Mouse (Mus musculus) thymus, adult 18-20 months (tissue): ENCODE measurements around the gene Mgea5.

Experiments used
- DNase-seq, 2 experiments: peaks; one replicate each; pipeline ENCODE4 v3.0.0; 2022; ENCODE audit warnings: mixed read lengths in 2 of 2

Gene Mgea5

DNA sequence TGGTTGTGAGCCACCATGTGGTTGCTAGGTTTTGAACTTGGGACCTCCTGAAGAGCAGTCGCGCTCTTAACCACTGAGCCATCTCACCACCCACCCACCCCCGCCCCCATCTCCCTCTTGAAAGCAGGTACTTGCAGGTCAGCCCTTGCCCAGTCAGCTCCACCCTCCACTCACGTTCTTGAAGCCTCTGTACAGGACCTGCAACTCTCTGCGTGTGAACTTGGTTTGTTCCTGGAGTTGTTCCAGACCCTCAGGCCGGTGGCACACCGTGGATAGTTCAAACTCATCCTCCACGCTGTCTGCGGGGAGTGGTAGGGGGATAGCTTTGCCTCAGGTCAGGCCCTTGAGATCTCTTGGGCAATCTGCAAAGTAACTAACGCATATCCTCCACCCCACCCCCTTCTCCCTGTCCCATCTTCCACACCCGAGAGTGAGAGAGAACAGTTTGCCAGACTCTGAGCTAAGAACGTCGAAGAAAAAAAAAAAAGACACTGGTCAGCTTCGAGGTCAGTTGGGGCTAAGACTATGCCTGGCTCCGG lies 11.8 kb upstream of the Mgea5 start:
- no peak for DNase-seq

DNA sequence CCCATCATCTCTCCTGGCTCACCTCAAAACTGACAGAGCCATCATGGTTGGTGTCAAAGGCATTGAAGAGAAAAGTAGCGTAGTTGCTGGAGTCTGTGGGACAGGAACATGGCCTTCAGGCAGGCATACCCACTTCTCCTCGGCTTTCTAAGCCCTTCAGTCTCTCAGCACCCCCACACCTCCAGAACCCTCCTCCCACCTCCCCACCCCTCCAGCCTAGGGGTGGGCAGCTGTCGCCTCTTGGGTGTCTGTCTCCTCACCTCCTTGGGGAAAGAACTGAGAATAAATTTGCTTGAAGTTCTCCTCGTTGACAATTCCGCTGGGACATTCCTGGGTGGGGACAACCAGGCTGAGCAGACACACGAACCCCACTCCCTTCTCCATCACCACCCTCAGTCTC lies 11.1 kb upstream of the Mgea5 start:
- no peak for DNase-seq

DNA sequence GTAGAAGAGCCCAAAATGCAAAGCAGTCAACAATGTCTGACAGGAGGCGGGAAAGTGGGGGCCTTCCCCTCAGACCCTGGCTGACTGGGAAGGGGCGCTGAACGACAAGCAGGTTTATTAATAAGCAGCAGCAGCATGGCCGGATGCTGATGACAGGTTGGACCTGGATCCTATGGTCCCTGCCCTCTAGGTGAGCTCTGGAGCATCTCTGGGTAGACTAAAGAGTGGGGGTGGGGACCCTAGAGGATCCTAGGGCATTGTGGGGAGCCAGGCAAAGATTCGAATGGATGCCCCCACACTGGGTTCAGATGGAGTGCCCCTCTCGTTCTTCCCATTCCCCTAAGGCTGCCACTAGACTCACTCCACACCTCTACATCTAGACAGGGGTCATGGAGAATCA lies 8.8 kb upstream of the Mgea5 start:
- DNase-seq: no peak

DNA sequence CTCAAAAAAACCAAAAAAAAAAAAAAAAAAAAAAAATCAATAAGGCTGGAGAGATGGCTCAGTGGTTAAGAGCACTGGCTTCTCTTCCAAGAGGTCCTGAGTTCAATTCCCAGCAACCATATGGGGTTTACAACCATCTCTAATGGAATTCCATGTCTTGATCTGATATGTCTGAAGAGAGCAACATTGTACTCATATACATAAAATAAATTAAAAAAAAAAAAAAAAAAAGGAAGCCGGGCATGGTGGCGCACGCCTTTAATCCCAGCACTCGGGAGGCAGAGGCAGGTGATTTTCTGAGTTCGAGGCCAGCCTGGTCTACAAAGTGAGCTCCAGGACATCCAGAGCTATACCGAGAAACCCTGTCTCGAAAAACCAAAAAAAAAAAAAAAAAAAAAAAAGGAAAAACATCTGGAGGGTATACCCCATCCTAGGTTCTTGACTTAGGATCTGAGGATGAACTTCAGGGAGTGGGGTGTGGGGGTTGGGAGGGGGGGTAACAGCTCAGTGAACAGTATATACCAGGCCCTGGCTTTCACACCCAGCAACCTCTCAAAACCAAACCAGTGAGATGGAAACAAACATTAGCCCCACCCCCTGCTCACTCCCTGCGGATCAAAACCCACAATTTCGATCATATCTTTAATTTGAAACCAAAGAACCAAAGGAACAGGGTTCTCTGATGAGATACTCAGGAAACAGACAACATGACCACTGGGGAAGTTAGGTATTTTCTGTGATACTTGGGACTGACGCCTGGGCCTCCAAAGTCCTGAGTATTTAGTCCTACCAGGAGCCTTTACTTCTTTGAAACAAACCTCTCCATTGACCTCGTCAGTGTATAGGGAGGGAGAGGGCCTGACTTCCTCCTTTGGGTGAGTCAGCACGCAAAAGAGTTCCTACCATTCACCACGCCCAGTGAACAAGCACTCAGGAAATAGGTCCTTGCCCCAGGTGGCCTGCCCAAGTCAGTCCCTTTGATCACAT lies 6.5 kb upstream of the Mgea5 start:
- DNase-seq: no peak

DNA sequence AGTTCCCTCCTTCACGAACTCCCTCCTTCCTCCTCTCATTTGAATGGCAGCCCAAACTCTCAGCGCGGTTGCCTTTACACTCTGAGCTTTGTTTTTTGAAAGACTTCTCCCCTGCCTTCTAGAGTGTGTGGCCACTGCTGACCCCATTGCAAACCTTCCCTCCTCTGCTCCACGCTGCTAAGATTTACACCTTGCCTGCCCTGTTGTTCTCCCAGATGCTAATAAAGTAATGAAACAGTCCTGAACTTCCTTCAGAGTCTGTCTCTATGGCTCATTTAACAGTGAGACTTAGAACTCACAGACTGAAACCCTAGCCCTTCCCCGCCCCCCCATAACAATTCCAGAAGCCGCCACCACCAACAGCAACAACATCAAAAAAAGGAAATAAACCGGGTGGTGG lies 5.7 kb upstream of the Mgea5 start:
- no peak for DNase-seq

DNA sequence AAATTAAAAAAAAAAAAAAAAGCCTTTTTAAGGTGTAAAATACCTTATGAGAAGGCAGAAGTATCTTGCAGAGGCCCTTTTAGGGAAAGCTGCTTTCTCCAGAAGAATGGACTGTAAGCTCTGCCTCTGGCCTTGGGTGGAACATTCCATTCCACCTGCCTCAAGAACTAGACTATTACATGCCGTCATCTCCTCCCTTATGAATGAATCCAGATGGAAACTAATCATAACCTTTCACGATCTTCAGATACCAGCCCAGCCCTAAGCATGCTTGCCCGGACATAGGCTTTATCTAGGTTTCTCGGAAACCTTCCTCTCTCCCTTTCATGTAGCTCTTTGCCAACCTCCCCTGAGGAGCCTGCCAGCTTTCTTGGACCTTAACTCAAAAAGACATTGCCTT lies 4.7 kb upstream of the Mgea5 start:
- no peak for DNase-seq

DNA sequence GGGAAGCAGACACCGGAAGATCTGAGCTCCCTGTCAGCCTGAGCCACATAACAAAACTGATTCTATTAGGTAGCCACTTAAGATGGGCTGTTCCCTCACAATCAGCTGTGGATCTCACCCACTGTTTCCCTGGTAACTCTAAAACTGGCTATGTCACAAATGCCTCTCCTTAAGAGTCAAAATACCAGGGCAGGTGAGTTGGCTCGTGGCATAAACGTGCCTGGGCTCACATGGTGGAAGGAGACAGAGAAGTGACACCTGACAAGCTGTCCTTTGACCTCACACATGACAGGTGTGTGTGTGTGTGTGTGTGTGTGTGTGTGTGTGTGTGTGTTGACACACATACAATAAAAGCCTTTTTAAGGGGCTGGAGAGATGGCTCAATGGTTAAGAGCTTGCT lies 3.8 kb upstream of the Mgea5 start:
- DNase-seq: no peak

DNA sequence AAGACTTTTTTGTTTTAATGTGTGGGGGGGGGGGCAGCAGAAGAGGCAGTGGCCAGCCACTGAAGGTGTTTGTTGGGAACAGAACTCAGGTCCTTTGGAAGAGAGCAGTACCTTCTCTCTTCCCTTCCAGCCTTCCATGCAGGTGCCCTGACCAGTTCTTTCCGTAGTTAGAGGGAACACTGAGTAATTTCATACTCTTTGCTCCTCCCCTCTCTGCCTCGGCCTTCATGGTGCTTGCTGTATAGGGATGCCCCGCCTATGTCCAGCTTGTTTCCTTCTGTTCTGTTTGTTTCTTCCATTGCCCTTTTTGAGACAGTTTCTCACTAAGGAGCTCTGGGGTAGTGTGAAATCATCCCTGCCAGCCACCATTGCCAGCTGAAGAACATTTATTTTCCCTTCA lies 1.8 kb upstream of the Mgea5 start:
- DNase-seq: no peak

DNA sequence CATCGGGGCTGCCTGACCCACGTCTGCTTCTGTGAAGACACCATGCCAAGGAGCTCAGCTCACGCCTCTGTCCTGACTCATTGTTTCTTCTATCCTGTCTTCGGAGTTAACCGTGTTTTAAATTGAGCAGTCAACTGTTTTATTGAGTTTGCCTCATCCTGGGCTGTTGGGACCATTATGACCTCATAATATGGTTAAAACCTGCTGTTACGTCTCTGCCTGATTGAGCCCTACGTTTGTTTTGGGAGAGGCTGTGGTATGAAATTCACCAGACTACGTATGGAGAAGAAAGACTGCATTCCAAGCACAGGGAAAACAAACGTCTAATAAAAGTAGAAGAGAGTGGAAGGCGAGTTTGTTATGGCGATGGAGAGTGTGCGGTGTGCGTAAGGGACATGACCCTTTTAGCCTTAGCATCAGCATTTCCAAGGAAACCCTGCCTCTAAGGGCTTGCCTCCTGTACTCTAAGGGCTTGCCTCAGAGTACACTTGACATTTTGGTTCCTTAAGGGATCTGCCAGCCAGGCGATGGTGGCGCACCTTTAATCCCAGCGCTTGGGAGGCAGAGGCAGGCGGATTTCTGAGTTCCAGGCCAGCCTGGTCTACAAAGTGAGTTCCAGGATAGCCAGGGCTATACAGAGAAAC lies 418 bp upstream of the Mgea5 start:
- DNase-seq: peak in 1 of 2 experiments; percentile 29

DNA sequence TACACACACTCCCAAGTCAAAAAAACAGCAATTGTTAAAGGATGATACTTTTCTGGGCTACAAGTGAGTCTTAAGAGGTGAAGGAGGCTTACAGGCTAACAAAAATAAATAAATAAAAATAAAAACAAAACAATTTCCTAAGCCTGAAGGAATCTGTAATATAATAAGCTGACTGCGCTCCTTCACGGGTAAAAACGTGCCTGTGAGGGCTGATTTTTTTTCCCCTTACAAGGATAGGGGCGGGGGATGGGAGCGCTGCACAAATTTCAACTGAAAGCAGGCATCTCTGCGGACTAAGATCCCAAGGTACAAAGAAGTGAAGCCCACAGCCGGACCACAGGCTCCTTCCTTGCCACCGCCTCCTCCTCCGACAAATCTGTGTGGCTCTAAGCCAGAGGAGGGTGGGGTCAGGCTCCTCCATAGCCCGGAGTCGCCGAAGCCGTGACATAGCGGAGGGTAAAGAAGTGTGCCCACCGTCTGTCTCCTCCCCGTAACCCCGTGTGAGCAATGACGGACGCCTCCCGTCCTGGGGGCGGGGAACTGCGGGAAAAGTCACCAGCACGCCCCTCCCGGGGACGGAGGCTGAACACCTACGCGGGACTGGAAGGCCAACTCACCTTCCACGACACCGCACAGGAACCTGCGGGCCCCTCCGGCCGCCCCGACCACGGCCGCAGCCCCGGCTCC lies 1.2 kb downstream of the Mgea5 start:
- peak; percentile 68 to 74 for DNase-seq

DNA sequence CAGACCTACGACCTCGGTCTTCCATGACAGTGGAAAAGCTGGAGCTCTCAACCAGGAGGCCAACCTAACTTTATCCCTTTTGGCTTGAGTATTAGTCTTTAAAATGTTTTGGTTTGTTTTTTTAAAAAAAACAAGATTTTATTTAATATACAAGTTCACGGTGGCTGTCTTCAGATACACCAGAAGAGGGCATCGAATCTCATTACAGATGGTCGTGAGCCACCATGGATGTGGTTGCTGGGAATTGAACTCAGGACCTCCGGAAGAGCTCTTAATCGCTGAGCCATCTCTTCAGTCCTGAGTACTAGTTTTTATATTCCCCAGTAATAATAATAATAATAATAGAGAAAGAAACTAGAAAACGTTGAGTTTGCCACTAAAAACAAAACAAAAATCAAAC lies 2.0 kb downstream of the Mgea5 start:
- DNase-seq: no peak

DNA sequence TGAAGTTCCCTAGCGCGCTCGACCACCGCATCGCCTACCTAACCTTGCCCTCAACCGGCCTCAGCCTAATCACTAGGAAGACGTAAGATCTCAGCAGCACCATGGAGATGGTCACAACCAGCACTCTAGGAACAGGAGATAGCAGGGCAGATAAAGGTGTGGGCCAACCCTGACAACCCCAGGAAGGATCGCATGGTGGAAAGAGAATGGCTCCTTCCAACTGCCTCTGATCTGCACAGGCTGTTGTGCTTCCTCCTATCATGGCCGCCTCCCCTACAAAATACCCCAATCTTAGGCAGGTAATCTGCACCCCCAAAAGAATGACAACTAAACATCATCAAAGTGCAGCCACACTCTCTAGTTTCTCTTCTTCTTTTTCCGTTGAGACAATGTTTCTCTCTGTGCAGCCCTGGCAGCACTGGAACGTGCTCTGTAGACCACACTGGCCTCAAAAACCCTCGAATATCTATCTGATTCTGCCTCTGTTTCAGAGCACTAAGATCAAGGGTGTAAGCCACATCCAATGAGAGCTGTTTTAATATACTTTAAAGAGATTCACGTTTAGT lies 3.2 kb downstream of the Mgea5 start:
- no peak for DNase-seq

DNA sequence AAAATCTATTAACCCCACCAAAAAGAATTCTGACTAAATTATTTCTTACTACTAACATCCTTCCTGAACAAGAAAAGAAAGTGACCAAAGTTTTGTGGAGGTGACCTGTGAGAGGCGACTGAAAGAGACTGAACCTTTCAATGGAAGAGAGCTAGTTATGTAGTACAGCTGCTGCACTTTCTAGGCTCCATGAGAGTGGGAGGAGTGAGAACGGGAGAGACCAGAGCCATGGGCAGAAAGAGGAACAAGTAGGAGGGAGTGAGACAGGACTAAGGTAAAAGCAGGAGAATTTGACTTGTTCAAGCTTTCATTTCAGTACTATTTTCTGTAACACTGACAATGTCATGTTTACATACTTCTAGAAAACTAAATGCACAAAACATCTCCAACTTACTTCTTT lies 8.2 kb downstream of the Mgea5 start:
- DNase-seq: no peak

DNA sequence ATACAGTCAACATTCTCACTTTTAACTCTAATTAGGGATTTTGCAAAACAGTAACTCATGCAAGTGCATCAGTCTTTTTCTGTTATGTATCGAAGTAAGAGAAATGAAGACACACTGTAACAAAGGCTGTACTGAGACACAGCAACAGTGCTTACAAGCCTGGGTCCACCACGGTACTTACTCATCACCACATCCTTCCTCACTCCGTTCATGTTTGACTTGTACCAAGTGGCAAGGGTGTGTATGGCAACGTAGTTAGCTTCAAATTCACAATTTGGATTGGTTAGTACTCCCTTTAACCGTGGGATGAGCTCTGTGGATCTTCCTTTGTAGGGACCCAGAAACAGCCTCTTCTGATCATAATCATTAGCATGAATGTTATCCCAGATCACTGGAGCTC lies 12.1 kb downstream of the Mgea5 start:
- no peak for DNase-seq

DNA sequence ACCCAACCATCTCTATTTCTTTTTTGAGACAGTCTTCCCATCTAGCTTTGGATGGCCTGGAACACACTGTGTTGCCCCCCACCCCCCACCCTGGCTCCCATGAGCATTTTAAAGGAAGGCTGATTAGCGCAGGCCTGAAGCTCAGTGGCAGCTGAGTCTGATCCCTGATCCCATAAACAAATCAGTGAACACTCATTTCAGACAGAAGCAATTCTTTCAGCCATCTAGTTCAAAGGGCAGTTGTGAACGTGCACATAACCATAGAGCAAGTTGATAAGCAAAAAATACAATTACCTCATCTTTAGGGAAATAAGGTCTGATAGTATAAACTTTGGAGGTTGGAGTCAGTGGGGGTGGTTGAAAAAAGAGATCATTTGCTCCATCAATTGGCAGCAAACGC lies 22.8 kb downstream of the Mgea5 start:
- no peak for DNase-seq

DNA sequence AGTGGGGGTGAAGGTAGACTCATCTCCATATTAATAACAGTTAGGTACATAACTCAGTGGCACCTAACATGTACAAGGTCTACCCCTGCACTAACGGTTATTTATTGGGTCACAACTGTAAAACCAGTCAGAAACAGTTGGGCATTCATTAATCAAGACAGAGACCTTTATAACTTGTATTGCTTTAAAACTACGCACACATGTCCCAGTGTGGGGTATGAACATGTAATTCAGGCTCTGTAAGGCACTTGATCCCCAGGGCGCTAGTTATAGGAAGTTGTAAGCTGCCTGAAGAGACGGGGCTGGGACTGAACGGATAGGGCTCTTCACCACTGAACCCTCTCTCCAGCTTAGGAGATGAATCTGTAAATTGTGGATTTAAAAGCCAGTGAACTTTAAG lies 25.0 kb downstream of the Mgea5 start:
- no peak for DNase-seq

DNA sequence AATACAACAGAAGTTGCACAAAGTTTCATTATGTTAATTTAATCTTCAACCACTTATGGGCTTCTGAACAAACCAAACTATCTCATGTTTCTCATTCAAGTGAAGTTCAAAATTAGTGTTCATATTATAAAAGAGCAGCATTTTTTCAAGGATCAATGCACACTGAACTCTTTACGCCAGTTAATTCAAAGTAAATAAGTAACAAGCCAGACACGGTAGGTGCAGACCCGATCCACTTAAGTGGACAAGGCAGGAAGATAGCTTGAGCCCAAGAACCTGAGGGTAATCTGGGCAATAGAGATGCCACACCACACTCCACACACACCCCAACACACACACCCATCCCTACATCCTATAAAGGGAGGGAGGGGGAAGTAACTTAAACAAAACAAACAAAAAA lies 30.1 kb downstream of the Mgea5 start:
- DNase-seq: no peak

DNA sequence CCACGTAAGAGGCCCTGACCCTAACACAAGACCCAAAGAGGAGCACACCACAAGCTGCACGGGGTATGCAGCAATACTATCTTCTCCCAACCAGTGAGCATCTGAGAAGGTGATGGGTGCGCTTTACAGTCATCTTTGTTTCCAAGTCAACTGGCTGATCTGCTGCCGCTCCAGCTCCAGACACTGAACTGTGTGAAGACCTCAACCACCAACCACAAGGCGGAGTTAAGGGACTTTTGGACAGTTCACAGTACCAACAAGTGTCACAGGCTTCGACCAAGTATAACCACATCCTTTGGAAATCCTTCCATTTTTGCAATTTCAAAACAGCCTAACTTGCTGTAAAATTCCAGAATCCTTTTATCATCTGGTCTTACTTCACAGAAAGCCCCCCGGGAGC lies 31.8 kb downstream of the Mgea5 start:
- no peak for DNase-seq

DNA sequence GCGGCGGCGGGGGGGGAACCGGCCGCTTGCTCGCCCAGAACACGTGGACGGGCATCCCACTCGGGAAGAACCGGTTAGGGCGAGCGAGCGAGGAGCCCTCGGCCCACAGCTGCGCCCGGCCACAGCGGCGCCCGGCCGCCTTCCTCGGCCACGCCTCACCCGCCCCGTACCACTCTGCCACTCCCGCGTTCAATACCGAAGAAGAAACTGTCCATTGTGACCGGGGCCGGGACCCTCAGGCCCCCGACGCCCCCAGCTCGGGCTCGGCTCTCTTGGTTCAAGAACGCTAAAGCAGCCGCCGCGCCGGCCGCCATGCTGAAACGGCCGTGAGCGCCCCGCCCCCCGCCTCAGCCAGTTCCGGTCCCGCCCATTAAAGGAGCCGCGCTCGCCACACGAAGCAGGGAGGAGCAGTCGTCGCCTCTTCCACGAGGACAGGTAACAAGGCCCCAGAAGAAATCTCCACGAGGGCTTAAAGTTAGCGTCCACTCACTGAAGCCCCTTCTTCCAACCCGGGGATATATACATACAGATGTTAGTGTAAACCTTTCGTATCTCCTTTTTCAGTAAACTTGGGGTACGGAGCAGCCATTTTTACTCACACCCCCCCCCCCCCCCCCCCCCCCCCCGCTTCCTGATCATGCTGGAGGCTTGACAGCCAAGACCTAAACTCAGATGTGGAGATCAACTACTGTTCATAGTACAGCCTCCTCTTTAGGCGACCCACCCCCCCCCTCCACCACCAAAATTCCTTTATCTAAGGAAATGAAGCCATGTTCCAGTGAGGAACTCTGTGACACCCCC lies 34.2 kb downstream of the Mgea5 start, which contains the start of gene Npm3:
Npm3 (minus strand) TSS at position 349 of the 801 bp plus-strand sequence.
- peak; percentile 68 to 74 for DNase-seq

DNA sequence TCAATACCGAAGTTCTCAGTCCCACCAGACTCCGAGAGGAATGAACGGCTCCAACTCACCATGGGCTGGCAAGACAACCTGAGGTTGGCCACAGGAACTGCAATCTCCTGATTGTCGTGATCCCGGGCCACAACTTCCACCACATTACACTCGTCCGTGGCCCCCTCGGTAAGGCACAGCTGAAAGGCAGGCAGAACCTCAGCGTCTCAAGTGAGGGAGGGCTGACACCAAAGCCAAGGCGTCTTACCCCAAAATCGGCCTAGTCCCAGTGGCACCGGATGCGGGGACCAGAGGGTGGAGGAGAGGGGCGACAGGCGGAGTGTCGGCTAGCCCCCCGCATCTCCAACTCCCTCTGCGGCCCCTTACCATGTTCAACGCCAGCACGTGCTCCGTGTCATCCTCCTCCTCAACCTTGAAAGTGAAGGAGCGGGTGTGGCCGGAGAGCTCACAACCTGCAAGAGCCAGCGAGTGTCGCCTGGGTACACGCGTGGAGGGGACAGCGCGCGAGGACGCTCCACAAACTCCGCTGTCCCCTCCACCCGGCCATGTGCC lies 34.9 kb downstream of the Mgea5 start:
- DNase-seq: peak; percentile 45 to 59

DNA sequence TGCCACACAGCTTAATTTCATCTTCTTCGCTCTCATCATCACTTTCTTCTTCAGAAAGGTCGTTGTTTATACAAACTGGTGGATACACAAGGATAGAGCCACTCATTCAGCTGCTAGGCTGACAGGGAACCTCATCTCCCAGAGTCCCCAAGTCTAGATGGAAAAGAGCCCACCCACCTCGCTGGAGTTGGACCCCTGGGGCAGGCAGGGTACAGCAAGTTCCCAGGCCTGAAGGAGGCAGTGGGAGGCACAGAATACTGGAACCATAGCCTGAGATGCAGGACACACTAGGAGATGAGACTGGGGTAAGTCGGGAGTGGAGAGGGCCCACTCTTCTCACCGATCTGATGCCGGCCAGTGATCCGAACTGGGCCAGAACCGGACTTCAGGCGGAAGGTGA lies 35.4 kb downstream of the Mgea5 start:
- DNase-seq: no peak
